Comparison of ENCODE assay signal across 8 mouse cellular contexts in the genomic region with DNA sequence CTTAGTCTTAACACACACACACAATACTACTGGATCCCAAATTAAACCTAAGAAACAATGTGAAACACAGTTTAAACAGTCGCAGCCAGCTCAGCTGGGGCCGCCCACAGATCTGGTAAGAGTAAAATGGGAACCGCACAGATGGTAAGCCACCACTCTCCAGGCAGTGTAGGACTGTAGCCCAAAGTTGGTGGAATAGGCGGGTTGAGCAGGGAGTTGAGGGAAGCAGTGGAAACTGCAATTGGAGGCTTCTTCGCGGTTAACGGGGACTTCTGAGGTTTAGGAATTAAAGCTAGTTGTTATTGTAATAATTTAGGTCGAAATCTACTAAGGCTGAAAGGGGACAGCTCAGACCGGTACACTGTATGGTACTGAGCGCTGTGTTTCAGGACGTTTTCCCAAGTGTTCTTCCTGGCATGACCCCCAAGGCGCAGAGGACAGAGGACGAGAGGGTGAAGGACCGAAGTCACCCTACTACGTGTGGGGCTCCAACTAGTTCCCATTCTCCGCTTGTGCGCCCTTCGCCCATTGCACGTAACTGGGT. TPM values are rescaled to one million over a fixed set of nuclear protein-coding genes. Genes with fewer than 3 reads are reported as not detected.
A peak's percentile ranks its signal among the peaks of the same experiment; 100 is the strongest.
DNase-seq lines count a peak whose midpoint lies in the region; ATAC-seq and TF ChIP-seq lines count a peak whose summit lies in the region.

No protein-coding gene starts in this region.

- no peak for TF ChIP-seq CTCF in cortical plate, adult 2 months (IDR thresholded peaks at IDR 0.05; ENCODE audit: extremely low read depth, insufficient read depth, low read length)

- no peaks in the 10 kb centered on the region for H3K9me3 ChIP-seq in megakaryocyte, embryonic 14.5 days
- no peaks in the 10 kb centered on the region for H3K9me3 ChIP-seq in stomach, embryonic 16.5 days (replicated peaks; ENCODE audit: control insufficient read depth, low read length)

- DNase-seq in ovary, postnatal 36 days (ENCODE audit: low spot score), result peak; percentile 13
- no peak for DNase-seq in ovary, postnatal 14 days (ENCODE audit: low spot score)
- DNase-seq in frontal cortex, postnatal 14 days (ENCODE audit: low spot score in 2 of 2), result peak; percentile 60 to 66
- DNase-seq in layer of hippocampus, postnatal 14 days (ENCODE audit: low spot score in 2 of 2), result peak; percentile 56 to 84
- DNase-seq in ovary, postnatal 10 days (ENCODE audit: low spot score), result no peak

- peaks cover 11% of the 10 kb centered on the region for H3K36me3 ChIP-seq in megakaryocyte, embryonic 14.5 days (replicated peaks; ENCODE audit: low read length)
- H3K36me3 ChIP-seq in stomach, embryonic 16.5 days (ENCODE audit: control insufficient read depth, insufficient read depth, low read length), result no peaks in the 10 kb centered on the region

- H3K9ac ChIP-seq in stomach, embryonic 16.5 days (ENCODE audit: low read length), result peak overlapping the region; percentile 84

- WGBS in stomach, embryonic 16.5 days, result under 1% methylated on average over 19 of the region's 19 CpGs

- TF ChIP-seq POLR2A in cortical plate, adult 2 months (IDR thresholded peaks at IDR 0.05; ENCODE audit: extremely low read depth, insufficient read depth, low read length), result 0 out of 2 replicates have a peak, but pooled peaks have one; percentile 38

- H3K4me2 ChIP-seq in stomach, embryonic 16.5 days (ENCODE audit: low read depth, low read length), result peak overlapping the region; percentile 84

- peaks cover 1% of the 10 kb centered on the region; the same call in 1 of the 2 replicates for H3K4me1 ChIP-seq in cortical plate, adult 2 months (ENCODE audit: control insufficient read depth, insufficient read depth, low read length)
- peaks cover 15% of the 10 kb centered on the region for H3K4me1 ChIP-seq in megakaryocyte, embryonic 14.5 days
- peaks cover 4% of the 10 kb centered on the region; the same call in 1 of the 2 replicates for H3K4me1 ChIP-seq in stomach, embryonic 16.5 days (ENCODE audit: control insufficient read depth, insufficient read depth, low read length)

- H3K27ac ChIP-seq in cortical plate, adult 2 months (ENCODE audit: insufficient read depth, low read length), result no peak overlapping the region
- H3K27ac ChIP-seq in stomach, embryonic 16.5 days (ENCODE audit: low read length), result peak overlapping the region; percentile 72

- peak; percentile 60 for ATAC-seq in stomach, embryonic 16.5 days (ENCODE audit: insufficient read depth, low FRiP score)

- peak overlapping the region; percentile 55 for H3K4me3 ChIP-seq in cortical plate, adult 2 months (ENCODE audit: insufficient read depth, low read length)
- H3K4me3 ChIP-seq in megakaryocyte, embryonic 14.5 days (replicated peaks), result peak overlapping the region; percentile 93
- H3K4me3 ChIP-seq in stomach, embryonic 16.5 days (replicated peaks; ENCODE audit: low read length), result peak overlapping the region; percentile 94

- no peaks in the 10 kb centered on the region for H3K27me3 ChIP-seq in megakaryocyte, embryonic 14.5 days (replicated peaks)
- no peaks in the 10 kb centered on the region for H3K27me3 ChIP-seq in stomach, embryonic 16.5 days (ENCODE audit: control insufficient read depth, insufficient read depth, low read length)

RNA-seq across cellular contexts. Expression of gene Bloc1s5, which starts 0.6 kb away (rescaled TPM):
- 7.1 and 7.2 TPM in 2 replicates for polyA plus RNA-seq in cortical plate, adult 2 months (2012; rRNA removed)
- 1 to 10 TPM; 6.0 to 9.1 TPM for total RNA-seq in layer of hippocampus, postnatal 14 days (2021)
- polyA plus RNA-seq in megakaryocyte, embryonic 14.5 days (2012; ENCODE audit: insufficient read depth, low replicate concordance), result 6.2 TPM in 1 of 2 replicates, not detected in the other
- 15.2 and 18.5 TPM in 2 replicates for polyA plus RNA-seq in stomach, embryonic 16.5 days (2015; fragmentation: Nextera tagmentation; extraction: Ambion mirVana)

RNA-seq across cellular contexts. Expression of gene Eef1e1, which starts 24.5 kb away (rescaled TPM):
- polyA plus RNA-seq in cortical plate, adult 2 months (2012; rRNA removed), result 13.8 and 17.5 TPM in 2 replicates
- total RNA-seq in layer of hippocampus, postnatal 14 days (2021), result 10 to 100 TPM; 31.5 to 32.0 TPM
- polyA plus RNA-seq in megakaryocyte, embryonic 14.5 days (2012; ENCODE audit: insufficient read depth, low replicate concordance), result 20.7 TPM in 1 of 2 replicates, not detected in the other
- 37.6 and 38.6 TPM in 2 replicates for polyA plus RNA-seq in stomach, embryonic 16.5 days (2015; fragmentation: Nextera tagmentation; extraction: Ambion mirVana)

Comparison
In these comparisons a context has a peak if more than half of its experiments do, and no peak if none do; other contexts are left out.
1. DNase-seq: peak in ovary, postnatal 36 days (single experiment), frontal cortex, postnatal 14 days (2 of 2) and layer of hippocampus, postnatal 14 days (2 of 2); none in ovary, postnatal 14 days (single experiment) and ovary, postnatal 10 days (single experiment).
2. Peak in every context shown above with its lines, with median percentiles within 50 percentile points of each other: H3K4me3 ChIP-seq.